Mouse (Mus musculus) brown adipose tissue, adult 24 weeks (tissue): ENCODE results near the gene Ppp1ca. TPM values are rescaled to one million over a fixed set of nuclear protein-coding genes. Genes with fewer than 3 reads are reported as not detected.

Experiments used
- H3K27ac ChIP-seq: fragments of 200-500 bp; replicated peaks from 2 replicates; pipeline ENCODE4 v1.5.1; 2012; ENCODE audit warnings: low read depth, mild to moderate bottlenecking, low read length
- H3K4me1 ChIP-seq: fragments of 200-500 bp; 2 replicates; pipeline ENCODE4 v1.6.1; 2012; ENCODE audit warnings: low read length, mixed read lengths; ENCODE audit not compliant: control insufficient read depth, insufficient read depth, insufficient read length
- H3K4me3 ChIP-seq: fragments of 200-500 bp; 2 replicates; pipeline ENCODE4 v1.5.1; 2012; ENCODE audit warnings: low read depth, mild to moderate bottlenecking, low read length, moderate library complexity; ENCODE audit not compliant: insufficient read depth
- polyA plus RNA-seq: library from polyadenylated mRNA; stranded (reverse); fragments of >200 nt; gene quantifications from 2 replicates; pipeline ENCODE4 v1.2.4, GENCODE M21; 2012; ENCODE audit not compliant: missing spikeins, insufficient read depth, insufficient read length

Ppp1ca gene
- polyA plus RNA-seq, 1 experiment: 309 TPM

DNA sequence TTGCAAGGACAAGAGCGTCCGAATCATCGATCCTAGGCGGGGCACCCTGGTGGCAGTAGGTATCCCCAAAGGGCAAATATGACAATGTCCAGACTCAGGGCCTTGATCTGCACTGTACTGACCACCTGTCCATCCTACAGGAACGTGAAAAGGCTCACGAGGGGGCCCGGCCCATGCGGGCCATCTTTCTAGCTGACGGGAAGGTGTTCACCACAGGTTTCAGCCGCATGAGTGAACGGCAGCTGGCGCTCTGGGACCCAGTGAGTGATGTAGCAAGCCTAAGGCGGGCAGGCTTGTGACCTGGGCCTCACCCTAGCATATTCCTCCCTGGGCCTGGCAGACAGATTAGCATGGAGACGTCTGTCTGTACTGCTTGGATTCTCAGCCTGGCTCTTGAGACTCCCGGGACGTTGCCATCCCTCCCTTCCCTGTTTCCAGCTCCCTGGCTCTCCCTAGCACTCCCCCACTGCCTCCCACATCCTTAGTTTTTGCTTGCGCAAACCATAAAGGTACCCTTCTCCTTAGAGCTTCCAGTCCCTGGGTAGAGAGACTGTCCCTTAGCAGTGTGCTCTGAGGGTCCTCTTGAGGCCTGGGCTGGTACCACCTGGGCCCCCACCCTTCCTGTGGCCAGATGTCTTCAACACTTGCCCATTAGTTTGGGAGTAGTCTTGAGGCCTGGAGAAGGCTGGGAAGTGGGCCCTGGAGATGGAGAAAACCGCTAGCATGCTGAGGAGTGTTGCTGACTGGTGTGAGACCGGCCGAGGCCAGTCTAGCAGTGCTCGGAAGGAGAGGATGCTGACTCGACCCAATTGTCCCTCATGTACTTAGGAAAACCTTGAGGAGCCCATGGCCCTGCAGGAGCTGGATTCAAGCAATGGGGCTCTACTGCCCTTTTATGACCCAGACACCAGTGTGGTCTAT lies 41.0 kb upstream of the Ppp1ca start:
- Histone ChIP-seq H3K4me1 (peaks cover 31% of the 10 kb centered on the region), H3K4me3 (no peak overlapping the region), H3K27ac (no peak overlapping the region)

DNA sequence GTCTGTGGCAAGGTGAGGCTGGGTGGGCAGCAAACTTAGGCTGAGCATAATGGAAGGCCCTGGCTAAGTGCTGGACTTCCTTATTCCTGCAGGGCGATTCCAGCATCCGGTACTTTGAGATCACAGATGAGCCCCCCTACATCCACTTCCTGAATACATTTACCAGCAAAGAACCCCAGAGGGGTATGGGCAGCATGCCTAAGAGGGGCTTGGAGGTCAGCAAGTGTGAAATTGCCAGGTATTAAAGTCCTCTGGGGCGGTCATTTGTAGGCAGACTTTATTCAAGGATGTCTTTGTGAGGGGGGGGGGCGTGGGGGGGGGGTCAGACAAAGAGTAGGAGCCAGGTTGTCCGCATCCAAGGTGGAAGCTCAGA lies 40.4 kb upstream of the Ppp1ca start:
- Histone ChIP-seq H3K4me3 (no peak overlapping the region), H3K27ac (no peak overlapping the region), H3K4me1 (peaks cover 28% of the 10 kb centered on the region)

DNA sequence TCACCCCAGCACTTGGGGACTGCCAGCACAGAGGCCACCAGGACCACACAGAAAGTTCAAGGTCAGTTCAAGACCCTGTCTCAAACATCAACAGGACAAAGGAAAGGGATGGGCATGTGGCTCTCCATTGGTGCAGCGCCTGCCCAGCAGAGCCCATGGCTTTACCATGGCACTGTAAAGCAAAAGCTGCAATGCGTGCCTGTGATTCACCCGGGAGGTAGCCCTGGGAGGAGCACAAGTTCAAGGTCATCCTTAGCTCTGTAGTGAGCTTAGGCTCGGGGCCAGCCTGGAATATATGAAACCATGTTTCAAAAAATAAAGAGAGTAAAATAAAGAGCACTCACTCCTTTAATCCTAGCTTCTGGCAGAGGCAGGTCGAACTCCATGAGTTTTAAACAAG lies 40.0 kb upstream of the Ppp1ca start:
- peaks cover 26% of the 10 kb centered on the region for H3K4me1 ChIP-seq
- H3K4me3 ChIP-seq: no peak overlapping the region
- no peak overlapping the region for H3K27ac ChIP-seq

DNA sequence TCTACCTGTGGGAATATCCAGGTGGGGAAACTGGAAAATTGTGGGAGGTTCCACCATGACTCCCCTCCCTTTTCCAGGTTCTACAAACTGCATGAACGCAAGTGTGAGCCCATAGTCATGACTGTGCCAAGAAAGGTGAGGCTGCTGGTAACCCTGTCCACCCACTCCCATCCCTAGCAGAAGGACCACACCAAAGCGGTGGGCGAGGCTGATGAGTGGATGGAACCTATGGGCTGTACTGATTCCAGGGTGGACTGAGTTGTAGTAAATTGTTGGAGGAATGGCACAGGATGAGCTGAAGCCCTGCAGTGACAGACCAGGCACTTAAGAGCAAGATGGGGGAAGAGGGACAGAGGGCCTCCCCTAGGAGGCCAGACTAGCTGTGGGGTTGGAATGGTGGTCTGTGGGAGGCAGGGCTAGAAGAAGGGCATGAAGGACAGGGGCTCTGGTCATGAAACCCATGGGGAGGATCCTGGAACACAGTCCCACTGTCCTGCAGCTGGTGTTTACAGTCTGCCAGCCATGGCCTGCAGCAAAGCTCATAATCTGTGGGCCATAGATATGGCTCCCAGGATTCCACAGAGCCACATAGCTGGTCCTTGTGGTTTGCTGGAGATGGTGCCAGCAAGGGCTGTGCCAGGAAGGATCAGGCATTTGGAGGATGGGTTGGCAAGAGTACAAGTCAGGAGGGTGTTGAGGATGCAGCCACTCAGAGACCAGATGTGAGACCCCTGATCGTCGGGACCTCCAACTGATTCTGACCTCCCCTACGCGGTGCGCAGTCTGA lies 39.2 kb upstream of the Ppp1ca start:
- Histone ChIP-seq H3K4me1 (peaks cover 20% of the 10 kb centered on the region), H3K27ac (no peak overlapping the region), H3K4me3 (no peak overlapping the region)

DNA sequence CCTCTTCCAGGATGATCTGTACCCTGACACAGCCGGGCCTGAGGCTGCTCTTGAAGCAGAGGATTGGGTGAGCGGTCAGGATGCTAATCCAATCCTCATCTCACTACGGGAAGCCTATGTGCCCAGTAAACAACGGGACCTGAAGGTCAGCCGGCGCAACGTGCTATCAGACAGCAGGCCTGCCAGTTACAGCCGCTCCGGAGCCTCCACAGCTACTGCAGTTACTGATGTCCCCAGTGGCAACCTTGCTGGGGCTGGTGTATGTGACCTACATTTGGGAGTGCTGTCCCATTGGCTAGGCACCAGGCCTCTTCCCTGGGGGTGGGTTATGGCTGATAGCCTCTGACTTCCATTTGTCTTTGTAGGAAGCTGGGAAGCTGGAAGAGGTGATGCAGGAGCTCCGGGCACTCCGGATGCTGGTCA lies 38.6 kb upstream of the Ppp1ca start, which contains the start of gene Ptprcap:
Gene Ptprcap, plus strand, starts transcription at position 373 of the 423 bp plus-strand sequence.
- Histone ChIP-seq H3K4me1 (peaks cover 15% of the 10 kb centered on the region), H3K27ac (no peak within 1 kb of the TSS), H3K4me3 (0 out of 2 replicates have a peak within 1 kb of the TSS, but pooled peaks have one; percentile 2)

DNA sequence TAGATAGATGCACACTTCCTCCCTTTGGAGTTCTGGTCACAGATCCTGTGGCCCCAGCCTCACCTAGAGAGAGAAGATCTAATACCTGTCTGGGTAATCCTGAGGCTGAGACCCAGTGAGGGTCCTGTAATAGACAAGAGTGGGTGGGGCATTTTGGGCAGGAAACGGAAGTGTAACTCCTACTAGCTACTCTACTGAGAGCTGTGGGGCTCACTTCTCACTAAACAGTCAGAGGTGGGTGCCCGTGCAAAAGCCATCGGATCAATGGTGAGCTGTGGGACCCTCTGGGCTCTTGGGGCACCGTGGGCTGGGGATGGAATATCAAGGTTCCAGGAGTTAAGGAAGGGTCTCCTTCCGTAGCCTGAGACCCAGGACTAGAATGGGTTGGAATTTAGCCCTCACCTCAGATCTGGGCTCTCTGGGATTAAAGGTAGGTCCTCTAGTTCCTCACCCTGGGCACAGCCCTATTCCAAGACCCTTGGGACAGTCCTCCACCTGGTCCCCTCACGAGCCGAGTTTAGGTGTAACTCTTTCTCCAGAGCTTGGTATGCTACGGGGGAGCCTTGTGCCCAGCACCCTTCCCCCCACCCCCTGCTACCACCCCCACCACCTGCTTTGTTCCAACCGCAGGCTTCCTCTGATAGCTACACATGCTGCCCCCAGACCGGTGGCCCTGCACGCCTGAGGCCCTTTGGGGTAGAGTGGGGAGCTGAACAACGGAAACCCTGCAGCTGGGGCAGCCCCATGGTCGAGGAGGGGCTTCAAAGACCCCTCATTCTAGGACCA lies 37.2 kb upstream of the Ppp1ca start:
- Histone ChIP-seq H3K27ac (no peak overlapping the region), H3K4me1 (peaks cover 10% of the 10 kb centered on the region), H3K4me3 (0 out of 2 replicates have a peak overlapping the region, but pooled peaks have one; percentile 2)

DNA sequence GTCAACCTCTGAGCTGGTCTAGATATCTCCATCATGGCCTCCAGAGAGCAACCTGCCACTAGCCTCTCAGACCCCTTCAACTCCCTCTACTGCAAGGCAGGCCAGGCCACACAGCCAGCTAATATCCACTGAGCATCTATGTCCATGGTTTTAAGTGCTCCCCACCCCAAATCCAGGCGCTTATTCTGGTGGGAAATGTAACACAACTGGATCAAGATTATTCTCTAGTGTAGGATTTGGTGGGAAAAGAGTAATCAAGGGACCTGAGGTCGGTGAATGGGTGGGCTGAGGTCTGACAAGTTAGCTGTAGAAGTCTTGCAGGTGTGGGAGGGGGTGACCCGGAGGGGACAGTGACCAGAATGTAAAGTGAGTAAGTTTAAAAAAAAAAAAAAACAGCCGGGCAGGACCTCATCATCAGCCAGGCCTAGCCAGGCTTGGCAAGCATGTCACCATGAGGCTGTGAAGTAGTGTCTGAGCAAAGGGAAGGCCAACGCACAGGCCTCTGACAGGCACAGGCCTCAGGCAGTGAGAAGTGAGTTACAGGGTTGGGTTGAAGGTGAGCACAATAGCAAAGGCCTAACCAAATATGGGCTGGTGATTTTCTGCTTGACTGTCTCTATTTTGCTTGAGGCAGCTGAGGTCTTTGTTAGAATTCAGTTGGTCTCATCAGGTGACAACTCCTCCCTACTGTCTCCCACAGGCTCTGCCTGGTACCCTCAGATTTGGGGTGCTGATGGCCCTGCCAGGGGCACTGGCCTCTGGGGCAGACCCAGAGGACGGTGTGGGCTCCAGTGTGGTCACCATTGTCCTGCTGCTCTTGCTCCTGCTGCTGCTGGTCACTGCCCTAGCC lies 36.4 kb upstream of the Ppp1ca start:
- no peak overlapping the region for H3K4me3 ChIP-seq
- H3K4me1 ChIP-seq: peaks cover 5% of the 10 kb centered on the region

DNA sequence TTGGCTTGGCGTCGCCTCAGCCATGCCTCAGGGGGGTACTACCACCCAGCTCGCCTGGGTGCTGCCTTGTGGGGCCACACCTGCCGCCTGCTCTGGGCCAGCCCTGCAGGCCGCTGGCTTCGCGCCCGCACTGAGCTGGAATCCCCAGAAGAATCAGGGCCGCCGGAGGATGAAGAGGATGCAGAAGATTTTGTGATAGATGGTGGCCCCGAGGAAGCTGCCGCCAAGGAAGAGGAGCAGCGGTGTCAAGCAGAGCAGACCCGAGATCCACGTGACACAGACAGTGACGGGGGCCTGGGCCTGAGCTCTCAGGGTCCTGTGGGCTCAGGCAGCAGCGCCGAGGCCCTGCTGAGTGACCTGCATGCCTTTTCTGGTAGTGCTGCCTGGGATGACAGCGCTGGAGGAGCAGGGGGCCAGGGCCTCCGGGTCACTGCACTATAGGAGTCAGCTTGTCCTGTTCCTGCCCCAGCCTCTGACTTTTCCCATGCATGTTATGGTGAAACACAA lies 35.7 kb upstream of the Ppp1ca start:
- Histone ChIP-seq H3K27ac (no peak overlapping the region), H3K4me1 (peaks cover 5% of the 10 kb centered on the region), H3K4me3 (no peak overlapping the region)

More for the DNA sequence above, 36.4 kb upstream of the Ppp1ca start:
- no peak overlapping the region for H3K27ac ChIP-seq

DNA sequence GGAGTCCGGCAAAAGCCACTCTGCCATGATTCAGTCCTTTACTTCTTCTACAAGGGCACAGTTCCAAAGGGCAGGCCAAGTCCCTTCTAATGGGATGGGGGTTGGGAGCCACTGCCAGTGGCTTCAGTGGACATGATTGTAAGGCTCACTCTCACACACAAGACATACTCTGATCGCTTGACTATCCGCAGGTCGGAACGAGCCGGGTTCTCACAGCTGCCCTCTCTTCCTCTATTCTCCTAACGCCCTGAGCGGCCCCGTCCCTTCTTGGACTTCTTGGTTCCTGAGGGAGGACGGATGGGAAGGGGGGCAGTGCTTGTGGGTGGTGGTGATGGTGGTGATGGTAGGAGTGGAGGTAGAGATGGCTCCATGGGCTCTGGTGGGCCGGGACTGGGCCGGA lies 35.1 kb upstream of the Ppp1ca start:
- H3K4me1 ChIP-seq: peaks cover 5% of the 10 kb centered on the region
- no peak overlapping the region for H3K27ac ChIP-seq
- no peak overlapping the region for H3K4me3 ChIP-seq

DNA sequence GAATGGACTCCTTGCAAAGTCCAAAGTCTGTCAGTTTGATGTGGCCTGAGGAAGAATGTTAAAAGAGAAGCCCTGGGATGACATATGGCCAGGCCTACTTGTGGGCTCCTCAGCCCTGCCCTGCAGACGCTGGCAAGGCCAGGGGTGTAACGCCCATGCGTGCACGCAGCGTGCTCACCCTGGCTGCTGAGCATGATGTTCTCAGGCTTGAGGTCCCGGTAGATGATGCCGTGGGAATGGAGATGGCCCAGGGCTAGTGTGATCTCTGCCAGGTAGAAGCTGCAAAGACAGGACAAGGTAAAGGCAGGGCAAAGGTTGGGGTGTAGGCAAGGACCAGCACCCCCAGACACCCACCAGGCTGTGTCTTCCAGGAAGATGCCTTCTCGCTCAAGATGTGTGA lies 32.8 kb upstream of the Ppp1ca start:
- Histone ChIP-seq H3K4me3 (no peak overlapping the region), H3K4me1 (peaks cover 7% of the 10 kb centered on the region), H3K27ac (no peak overlapping the region)

DNA sequence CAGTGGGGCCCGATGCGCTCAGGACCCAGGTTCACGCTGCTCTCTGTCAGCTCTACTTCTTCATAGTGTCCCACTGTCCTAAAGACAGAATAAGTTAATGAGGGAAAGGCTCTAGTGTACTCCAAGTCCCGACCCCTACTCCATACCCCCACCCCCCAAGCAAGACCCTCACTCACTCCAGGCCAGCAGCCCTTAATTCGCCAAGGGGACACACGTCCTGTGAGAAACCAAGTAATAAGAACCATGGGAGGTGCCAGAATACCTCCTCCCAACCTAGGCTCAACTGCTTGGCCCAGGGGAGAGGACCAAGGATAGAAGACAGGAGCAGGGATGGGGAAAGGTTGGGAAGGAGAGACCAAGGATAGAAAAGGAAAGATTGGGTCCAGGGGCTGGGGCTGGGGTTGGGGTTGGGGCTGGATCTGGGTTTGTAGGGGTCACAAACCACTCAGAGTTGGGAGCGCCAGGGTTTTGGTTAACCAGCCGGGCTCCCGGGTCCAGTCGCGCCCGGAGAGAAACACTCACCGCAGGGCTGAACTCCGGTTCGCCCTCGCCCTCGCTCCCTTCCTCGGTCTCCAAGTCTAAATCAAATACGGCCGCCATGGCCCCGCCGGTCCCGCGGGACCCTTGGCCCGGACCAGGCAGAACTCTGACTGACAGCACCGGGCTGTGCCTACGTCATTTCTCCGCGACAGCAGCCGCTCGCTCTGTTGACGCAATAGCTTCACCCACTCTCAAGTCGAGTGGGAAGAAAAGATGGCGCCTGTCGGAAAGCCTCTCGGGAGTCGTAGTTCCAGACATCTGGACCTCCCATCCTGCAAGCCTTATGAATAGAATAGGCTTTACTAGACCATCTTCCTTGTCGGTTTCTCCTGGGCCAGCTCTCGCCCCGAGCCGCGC lies 29.0 kb upstream of the Ppp1ca start, which contains the start of gene Rps6kb2:
Gene Rps6kb2, minus strand, starts transcription at position 709 of the 897 bp plus-strand sequence.
- Histone ChIP-seq H3K4me3 (peak within 1 kb of the TSS; percentile 89), H3K27ac (peak within 1 kb of the TSS; percentile 43), H3K4me1 (peaks cover 7% of the 10 kb centered on the region)

DNA sequence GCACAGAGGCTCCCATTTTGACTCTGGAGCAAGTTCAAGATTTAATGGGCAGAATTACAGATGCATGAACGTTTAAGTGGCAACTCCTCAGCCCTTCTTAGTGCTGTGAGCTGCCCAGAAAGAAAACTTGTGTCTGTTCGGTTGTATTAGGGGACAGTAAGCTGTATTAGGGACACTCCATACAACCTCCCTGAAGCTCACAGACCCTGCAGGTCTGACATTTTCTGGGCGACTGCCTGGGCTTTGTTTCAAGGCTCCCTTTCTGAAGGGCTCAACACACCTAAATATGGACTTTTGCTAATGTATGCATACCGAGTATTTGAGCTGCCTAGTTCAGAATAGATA lies 28.4 kb upstream of the Ppp1ca start:
- Histone ChIP-seq H3K4me1 (peaks cover 7% of the 10 kb centered on the region), H3K4me3 (peak overlapping the region; percentile 57), H3K27ac (peak overlapping the region; percentile 33)

DNA sequence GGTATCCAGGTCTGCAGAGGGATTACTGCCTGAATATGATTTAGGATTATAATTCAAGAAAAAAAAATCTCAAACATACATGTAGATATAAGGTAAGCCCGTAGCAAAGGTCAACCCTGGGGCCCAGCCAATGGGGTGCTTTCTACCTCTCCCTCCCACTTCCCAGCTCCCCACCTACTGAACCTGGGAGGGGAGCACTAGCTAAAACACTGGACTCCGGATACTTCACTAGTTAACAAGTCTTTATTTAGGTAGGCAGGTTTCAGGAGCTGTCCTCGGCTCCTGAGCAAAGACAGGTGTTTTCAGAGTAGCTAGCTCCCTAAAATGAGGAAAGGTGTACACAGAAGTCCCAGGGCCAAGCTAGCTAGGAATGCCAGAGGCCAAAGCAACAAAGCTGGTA lies 27.8 kb upstream of the Ppp1ca start:
- H3K4me3 ChIP-seq: no peak overlapping the region

More for the DNA sequence above, 27.8 kb upstream of the Ppp1ca start:
- Histone ChIP-seq H3K4me1 (peaks cover 7% of the 10 kb centered on the region), H3K27ac (no peak overlapping the region; the same call in 1 of the 2 replicates)
